Mouse (Mus musculus) limb, embryonic 14.5 days (tissue): ENCODE measurements around the gene Ankrd53. TPM values are rescaled to one million over a fixed set of nuclear protein-coding genes. Genes with fewer than 3 reads are reported as not detected.

ENCODE experiments used
- ATAC-seq: fragments of 200-750 bp; cut with Nextera tagmentation; 2 replicates; pipeline ENCODE4 v1.8.0; 2017; ENCODE audit warnings: low read depth, moderate number of reproducible peaks, moderate TSS enrichment; ENCODE audit not compliant: low FRiP score
- DNase-seq: peaks from one replicate; pipeline ENCODE4 v3.0.0-alpha.2; 2015; ENCODE audit warnings: low spot score
- H3K27ac ChIP-seq: fragments of 300-500 bp; sonication (generic); replicated peaks from 2 replicates; pipeline ENCODE4 v1.5.1; 2014; ENCODE audit warnings: low read depth, mild to moderate bottlenecking, low read length, moderate library complexity, mixed read lengths
- H3K27me3 ChIP-seq: fragments of 300-500 bp; sonication (generic); 2 replicates; pipeline ENCODE4 v1.6.1; 2014; ENCODE audit warnings: low read length, mixed read lengths; ENCODE audit not compliant: control insufficient read depth, insufficient read depth
- H3K36me3 ChIP-seq: fragments of 300-500 bp; sonication (generic); 2 replicates; pipeline ENCODE4 v1.6.1; 2014; ENCODE audit warnings: mild to moderate bottlenecking, low read length, moderate library complexity, mixed read lengths; ENCODE audit not compliant: control insufficient read depth, insufficient read depth
- H3K4me1 ChIP-seq: fragments of 300-500 bp; sonication (generic); 2 replicates; pipeline ENCODE4 v1.6.1; 2014; ENCODE audit warnings: antibody characterized with exemption, low read length, mixed read lengths; ENCODE audit not compliant: control insufficient read depth, insufficient read depth
- H3K4me2 ChIP-seq: fragments of 300-500 bp; sonication (generic); replicated peaks from 2 replicates; pipeline ENCODE4 v1.6.1; 2014; ENCODE audit warnings: low read depth, mild to moderate bottlenecking, low read length, moderate library complexity; ENCODE audit not compliant: severe bottlenecking
- H3K4me3 ChIP-seq: fragments of 300-500 bp; sonication (generic); replicated peaks from 2 replicates; pipeline ENCODE4 v1.5.1; 2014; ENCODE audit warnings: low read length
- H3K9ac ChIP-seq: fragments of 300-500 bp; sonication (generic); 2 replicates; pipeline ENCODE4 v1.6.1; 2014; ENCODE audit warnings: mild to moderate bottlenecking, low read depth, low read length, moderate library complexity; ENCODE audit not compliant: severe bottlenecking
- H3K9me3 ChIP-seq: fragments of 300-500 bp; sonication (generic); 2 replicates; pipeline ENCODE4 v1.6.1; 2016; ENCODE audit warnings: low read length; ENCODE audit not compliant: control insufficient read depth
- POLR2A ChIP-seq: fragments of 200-500 bp; IDR thresholded peaks from 2 replicates; pipeline ENCODE4 v1.8.0; 2012; ENCODE audit warnings: inconsistent platforms, mild to moderate bottlenecking, moderate library complexity, borderline replicate concordance; ENCODE audit not compliant: insufficient read depth, insufficient read length; ENCODE audit errors: extremely low read depth
- WGBS: fragments of 180-500 bp; shearing (Covaris S2); extraction: QIAGEN DNeasy Blood & Tissue Kit; methylation state at CpG from one replicate; pipeline ENCODE4 v1.1.7; 2014; 5-methylcytosine and 5-hydroxymethylcytosine counted together
- polyA plus RNA-seq, 2 experiments: library from polyadenylated mRNA; depleted of rRNA in 1 of 2; stranded (reverse) in 1 of 2; unstranded in 1 of 2; fragments of >200 nt; fragmentation: Nextera tagmentation in 1 of 2; extraction: Ambion mirVana in 1 of 2; gene quantifications; 2 replicates each; pipeline versions ENCODE4 v1.2.1 to v1.2.3; 2012 to 2014

Ankrd53 gene
- polyA plus RNA-seq, 2 experiments: not detected

DNA sequence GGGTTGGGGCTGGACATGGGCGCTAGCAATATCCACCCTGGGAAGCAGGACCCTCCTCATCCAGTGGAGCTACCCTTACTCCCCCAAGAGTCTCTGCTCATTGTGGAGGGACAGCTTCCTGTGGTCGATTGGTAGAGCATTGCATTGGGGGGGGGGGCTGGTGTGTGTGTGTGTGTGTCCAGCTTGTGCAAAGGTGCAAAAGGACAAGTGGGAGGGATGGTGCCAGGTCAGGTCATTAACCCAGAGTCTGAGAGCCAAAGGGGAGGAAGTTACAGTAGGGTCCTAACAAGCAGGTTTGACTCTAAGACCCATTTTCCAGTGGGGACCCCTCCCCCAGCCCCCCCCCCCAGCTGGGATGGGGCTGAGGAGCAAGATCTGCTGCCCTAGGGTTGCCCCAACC is 17.0 kb upstream of the Ankrd53 start:
- no peak for TF ChIP-seq POLR2A
- DNase-seq: no peak
- H3K36me3 ChIP-seq: no peaks in the 10 kb centered on the region
- no peak overlapping the region for H3K4me2 ChIP-seq
- no peak overlapping the region for H3K27ac ChIP-seq
- no peaks in the 10 kb centered on the region for H3K4me1 ChIP-seq
- H3K9ac ChIP-seq: no peak overlapping the region
- ATAC-seq: no peak
- H3K9me3 ChIP-seq: no peaks in the 10 kb centered on the region
- 66% methylated on average over 2 of the region's 2 CpGs for WGBS
- no peaks in the 10 kb centered on the region for H3K27me3 ChIP-seq
- no peak overlapping the region for H3K4me3 ChIP-seq

- Histone ChIP-seq H3K4me1 (no peaks in the 10 kb centered on the region), H3K36me3 (no peaks in the 10 kb centered on the region), H3K9me3 (no peaks in the 10 kb centered on the region), H3K9ac (no peak overlapping the region), H3K4me3 (no peak overlapping the region), H3K27me3 (no peaks in the 10 kb centered on the region), H3K4me2 (no peak overlapping the region), H3K27ac (no peak overlapping the region)
- 76% methylated on average over 2 of the region's 3 CpGs for WGBS
- DNase-seq: no peak
- TF ChIP-seq POLR2A: no peak
- no peak for ATAC-seq
Measured at GRCm38 (mm10) chr6:83749286-83749685, 13.2 kb upstream of the Ankrd53 start.

DNA sequence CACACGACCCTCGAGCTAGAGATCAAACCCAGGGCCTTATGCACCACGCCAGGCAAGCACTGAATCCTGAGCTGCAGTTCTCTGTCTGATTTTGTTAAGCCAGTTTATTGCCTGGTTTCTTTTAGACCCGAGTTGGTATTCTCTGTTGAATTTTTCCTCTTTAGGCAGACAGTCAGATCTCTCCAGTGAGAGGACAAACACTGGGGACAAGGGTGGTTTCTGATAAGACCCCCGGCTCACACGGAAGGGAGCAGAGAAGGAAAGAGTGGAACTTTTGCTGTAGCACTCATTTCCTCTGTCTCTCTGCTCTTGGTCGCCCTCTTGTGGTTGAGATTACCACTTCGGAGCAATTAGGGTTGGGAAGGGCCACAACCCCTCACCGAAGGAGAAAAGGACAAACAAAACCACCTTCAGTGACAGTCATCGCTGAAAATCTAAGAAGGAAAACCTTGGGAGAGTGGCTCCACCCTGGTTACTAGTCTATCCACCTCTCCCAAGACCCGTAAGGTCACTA is 12.2 kb upstream of the Ankrd53 start:
- no peak overlapping the region for H3K4me3 ChIP-seq
- no peaks in the 10 kb centered on the region for H3K36me3 ChIP-seq
- peak overlapping the region; percentile 12; the same call in 1 of the 2 replicates for H3K9ac ChIP-seq
- WGBS: 12% methylated on average over 11 of the region's 11 CpGs
- H3K27ac ChIP-seq: no peak overlapping the region
- no peak for TF ChIP-seq POLR2A
- H3K4me1 ChIP-seq: no peaks in the 10 kb centered on the region
- DNase-seq: peak; percentile 53
- 0 out of 2 replicates have a peak, but pooled peaks have one; percentile 30 for ATAC-seq
- no peak overlapping the region for H3K4me2 ChIP-seq
- H3K27me3 ChIP-seq: no peaks in the 10 kb centered on the region
- H3K9me3 ChIP-seq: no peaks in the 10 kb centered on the region

DNA sequence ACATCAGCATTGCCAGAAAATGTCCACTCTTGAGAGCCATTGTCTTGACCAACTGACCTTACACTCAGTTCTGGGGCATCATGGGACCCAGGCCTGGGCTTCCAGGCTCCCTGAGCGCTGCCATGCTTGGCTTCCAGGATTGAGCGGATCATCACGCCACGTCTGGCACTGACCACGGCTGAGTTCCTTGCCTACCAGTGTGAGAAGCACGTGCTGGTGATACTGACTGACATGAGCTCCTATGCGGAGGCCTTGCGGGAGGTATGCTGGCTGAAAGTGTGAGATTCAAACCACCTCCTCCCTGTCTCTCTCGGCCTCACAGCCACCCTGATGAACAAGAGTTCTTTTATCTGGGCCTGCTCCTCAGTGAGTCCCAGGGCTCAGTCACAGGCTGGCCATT is 6.4 kb upstream of the Ankrd53 start:
- no peak for ATAC-seq
- 73% methylated on average over 9 of the region's 9 CpGs for WGBS
- no peak for TF ChIP-seq POLR2A
- Histone ChIP-seq H3K4me3 (no peak overlapping the region), H3K4me1 (no peaks in the 10 kb centered on the region), H3K4me2 (no peak overlapping the region), H3K9ac (no peak overlapping the region), H3K27ac (no peak overlapping the region), H3K27me3 (peaks cover 37% of the 10 kb centered on the region), H3K36me3 (no peaks in the 10 kb centered on the region), H3K9me3 (no peaks in the 10 kb centered on the region)
- no peak for DNase-seq

DNA sequence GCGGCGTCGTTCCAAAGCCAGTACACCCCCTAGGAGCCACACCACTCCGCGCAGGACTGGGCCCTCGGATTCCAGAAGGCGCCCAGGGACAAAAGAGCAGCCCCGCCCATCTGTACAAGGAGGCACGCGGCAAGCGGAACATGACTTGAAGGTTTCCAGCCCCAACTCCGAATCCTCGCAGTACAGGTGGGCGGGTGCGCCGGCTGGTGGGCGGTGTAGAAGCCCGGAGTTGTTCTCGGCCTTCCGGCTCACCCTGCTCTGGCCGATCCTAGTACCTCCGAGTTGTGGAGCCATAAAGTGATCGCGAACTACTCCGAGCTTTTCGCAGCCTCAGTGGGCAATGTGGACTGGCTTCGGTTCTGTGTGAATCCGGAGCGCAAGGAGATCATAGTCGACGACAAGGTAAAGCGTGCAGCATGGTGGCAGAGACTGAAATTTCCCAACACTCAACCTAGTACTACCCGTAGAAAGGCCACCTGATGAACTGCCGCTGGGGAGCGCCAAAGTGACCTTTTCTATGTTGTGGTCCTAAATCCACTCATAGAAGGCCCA is 512 bp downstream of the Ankrd53 start:
- peak; percentile 20 for DNase-seq
- Histone ChIP-seq H3K27ac (no peak overlapping the region), H3K9me3 (no peaks in the 10 kb centered on the region), H3K9ac (peak overlapping the region; percentile 43; the same call in 1 of the 2 replicates), H3K36me3 (peaks cover 2% of the 10 kb centered on the region; the same call in 1 of the 2 replicates), H3K4me3 (peak overlapping the region; percentile 35), H3K4me1 (peaks cover 5% of the 10 kb centered on the region; the same call in 1 of the 2 replicates), H3K4me2 (peak overlapping the region; percentile 55), H3K27me3 (peaks cover 38% of the 10 kb centered on the region)
- peak; percentile 73 for ATAC-seq
- TF ChIP-seq POLR2A: no peak
- 1% methylated on average over 35 of the region's 35 CpGs for WGBS

DNA sequence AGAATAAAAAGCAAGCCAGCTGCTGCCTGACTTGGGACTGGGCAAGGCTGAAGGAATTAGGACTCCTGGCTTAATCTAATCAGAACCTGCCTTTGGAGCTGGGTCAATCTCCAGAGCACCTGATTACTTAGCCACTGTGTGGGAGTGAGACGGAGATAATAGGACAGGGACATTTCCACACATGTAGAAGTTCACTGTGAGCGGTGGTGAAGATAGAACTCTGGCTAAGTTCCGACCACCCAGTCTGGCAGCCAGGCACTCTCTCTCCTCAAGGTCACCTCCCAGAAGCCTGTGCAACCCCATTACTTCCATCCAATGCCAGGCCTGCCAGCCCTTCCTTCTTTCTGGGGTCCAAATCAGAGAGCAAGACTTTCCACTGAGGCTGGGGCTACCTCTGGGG is 4.5 kb downstream of the Ankrd53 start:
- no peak overlapping the region for H3K4me3 ChIP-seq
- H3K27ac ChIP-seq: no peak overlapping the region
- H3K27me3 ChIP-seq: peaks cover 8% of the 10 kb centered on the region
- 80% methylated on average over 3 of the region's 3 CpGs for WGBS
- no peak overlapping the region for H3K4me2 ChIP-seq
- no peak overlapping the region for H3K9ac ChIP-seq
- H3K36me3 ChIP-seq: peaks cover 38% of the 10 kb centered on the region
- TF ChIP-seq POLR2A: no peak
- H3K9me3 ChIP-seq: no peaks in the 10 kb centered on the region
- peaks cover 5% of the 10 kb centered on the region; the same call in 1 of the 2 replicates for H3K4me1 ChIP-seq
- DNase-seq: no peak
- no peak for ATAC-seq
